Mouse (Mus musculus) stomach, postnatal 0 days (tissue): ENCODE data around the gene Snx29. TPM values are rescaled to one million over a fixed set of nuclear protein-coding genes. Genes with fewer than 3 reads are reported as not detected.

ENCODE experiments used
- ATAC-seq: fragments of 200-750 bp; cut with Nextera tagmentation; 2 replicates; pipeline ENCODE4 v1.8.0; 2017; ENCODE audit not compliant: low FRiP score, low TSS enrichment
- DNase-seq: peaks from one replicate; pipeline ENCODE4 v3.0.0-alpha.2; 2016; ENCODE audit warnings: low spot score
- H3K27ac ChIP-seq: fragments of 300-500 bp; sonication (generic); replicated peaks from 2 replicates; pipeline ENCODE4 v1.5.1; 2014; ENCODE audit warnings: mild to moderate bottlenecking, control low read depth
- H3K27me3 ChIP-seq: fragments of 300-500 bp; sonication (generic); 2 replicates; pipeline ENCODE4 v1.6.1; 2014; ENCODE audit warnings: low read length; ENCODE audit not compliant: control insufficient read depth, insufficient read depth
- H3K36me3 ChIP-seq: fragments of 300-500 bp; sonication (generic); 2 replicates; pipeline ENCODE4 v1.6.1; 2014; ENCODE audit warnings: low read length, mixed read lengths; ENCODE audit not compliant: control insufficient read depth, insufficient read depth
- H3K4me1 ChIP-seq: fragments of 300-500 bp; sonication (generic); replicated peaks from 2 replicates; pipeline ENCODE4 v1.6.1; 2014; ENCODE audit warnings: antibody characterized with exemption; ENCODE audit not compliant: control insufficient read depth, insufficient read depth
- H3K4me2 ChIP-seq: fragments of 300-500 bp; sonication (generic); replicated peaks from 2 replicates; pipeline ENCODE4 v1.6.1; 2014; ENCODE audit warnings: low read depth, mild to moderate bottlenecking, control low read depth, moderate library complexity
- H3K4me3 ChIP-seq: fragments of 300-500 bp; sonication (generic); 2 replicates; pipeline ENCODE4 v1.5.1; 2014; ENCODE audit warnings: low read depth, low read length, control low read depth
- H3K9ac ChIP-seq: fragments of 300-500 bp; sonication (generic); 2 replicates; pipeline ENCODE4 v1.6.1; 2014; ENCODE audit warnings: mild to moderate bottlenecking, low read length, control low read depth, mixed read lengths
- H3K9me3 ChIP-seq: fragments of 300-500 bp; sonication (generic); 2 replicates; pipeline ENCODE4 v1.6.1; 2016; ENCODE audit warnings: low read length; ENCODE audit not compliant: control insufficient read depth
- CTCF ChIP-seq: IDR thresholded peaks from 2 replicates; pipeline ENCODE4 v1.5.1; 2016; ENCODE audit warnings: antibody characterized with exemption, low read depth, mild to moderate bottlenecking, moderate library complexity
- EP300 ChIP-seq: optimal IDR thresholded peaks from 2 replicates; pipeline ENCODE3; 2016; ENCODE audit warnings: antibody characterized with exemption
- WGBS: fragments of 180-500 bp; shearing (Covaris S2); extraction: QIAGEN DNeasy Blood & Tissue Kit; methylation state at CpG from one replicate; pipeline ENCODE4 v1.1.7; 2014; 5-methylcytosine and 5-hydroxymethylcytosine counted together
- polyA plus RNA-seq: library from polyadenylated mRNA; unstranded; fragments of >200 nt; fragmentation: Nextera tagmentation; extraction: Ambion mirVana; gene quantifications from 2 replicates; pipeline ENCODE4 v1.2.1, GENCODE M21; 2015

Snx29 gene
- polyA plus RNA-seq, 1 experiment from 2014 or later, result 4.8 TPM

DNA sequence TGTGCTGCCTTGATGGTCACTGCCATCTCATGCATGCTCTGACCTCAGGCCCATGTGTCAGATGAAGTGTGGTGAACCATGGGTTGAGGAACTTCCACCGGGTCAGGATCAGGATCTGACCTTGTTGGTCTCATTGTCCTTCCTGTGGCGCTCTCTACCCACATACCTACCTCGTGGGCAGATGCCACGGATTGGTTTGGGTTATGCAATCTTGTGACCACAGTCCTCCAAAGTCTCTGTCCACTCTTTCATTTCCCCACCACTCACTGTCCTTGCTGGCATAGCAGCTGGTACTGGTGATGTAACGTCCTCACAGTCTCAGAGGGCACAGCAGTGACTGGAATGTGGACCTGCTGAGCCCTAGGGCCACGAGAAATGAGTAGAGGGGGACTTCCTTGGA lies 343.2 kb downstream of the Snx29 start:
- ATAC-seq (no peak), DNase-seq (no peak)
- H3K4me2 ChIP-seq, result no peak overlapping the region
- no peaks in the 10 kb centered on the region for H3K9me3 ChIP-seq
- WGBS, result 86% methylated on average over 6 of the region's 6 CpGs
- H3K4me3 ChIP-seq, result no peak overlapping the region
- no peak overlapping the region for H3K9ac ChIP-seq
- H3K27me3 ChIP-seq, result no peaks in the 10 kb centered on the region
- no peaks in the 10 kb centered on the region for H3K4me1 ChIP-seq
- H3K27ac ChIP-seq, result no peak overlapping the region
- H3K36me3 ChIP-seq, result no peaks in the 10 kb centered on the region
- TF ChIP-seq EP300, result no peak
- TF ChIP-seq CTCF, result no peak

DNA sequence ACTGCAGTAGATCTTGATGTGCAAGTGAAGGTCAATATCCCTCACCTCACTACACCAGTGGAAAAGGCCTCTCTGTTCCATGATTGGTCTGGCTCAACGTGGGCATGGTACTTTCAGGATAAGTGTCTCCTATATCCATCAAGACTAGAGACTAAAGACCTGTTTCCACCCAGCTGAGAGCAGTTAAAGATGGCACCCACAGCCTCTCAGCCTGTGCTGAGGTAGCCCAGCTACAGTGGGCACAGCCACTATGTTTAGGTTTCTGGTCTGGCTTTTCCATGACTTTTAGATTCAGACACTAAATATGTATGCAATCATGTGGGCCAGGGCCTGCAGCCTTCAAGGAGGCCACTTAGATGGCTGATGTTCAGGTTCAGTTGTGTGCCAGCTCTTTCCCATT lies 345.7 kb downstream of the Snx29 start:
- Histone ChIP-seq H3K4me2 (no peak overlapping the region), H3K27me3 (no peaks in the 10 kb centered on the region), H3K36me3 (no peaks in the 10 kb centered on the region), H3K4me3 (no peak overlapping the region), H3K27ac (no peak overlapping the region), H3K9me3 (no peaks in the 10 kb centered on the region), H3K4me1 (no peaks in the 10 kb centered on the region), H3K9ac (no peak overlapping the region)
- TF ChIP-seq CTCF (no peak), EP300 (no peak)
- ATAC-seq (no peak), DNase-seq (no peak)
- 73% methylated on average over 1 of the region's 1 CpGs for WGBS

DNA sequence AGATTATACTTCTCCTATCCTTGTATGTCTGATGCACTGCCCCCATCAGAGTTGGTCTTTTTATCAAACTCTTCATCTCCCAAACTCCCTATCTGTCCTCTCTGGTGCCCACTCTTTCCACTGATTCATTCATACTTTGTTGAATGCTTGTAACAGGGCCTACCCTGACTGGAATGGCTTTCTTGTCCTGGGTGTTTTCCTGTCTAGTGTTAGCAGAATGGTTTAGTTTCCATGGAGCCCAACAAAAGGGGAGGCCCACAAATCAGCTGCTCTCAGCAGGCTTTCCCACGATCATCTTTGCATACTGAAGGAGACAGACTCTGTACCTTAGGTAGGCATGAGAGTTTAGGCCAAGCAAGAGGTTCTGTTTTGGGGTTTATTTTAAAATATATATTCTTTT lies 346.2 kb downstream of the Snx29 start:
- Histone ChIP-seq H3K4me2 (no peak overlapping the region), H3K4me1 (no peaks in the 10 kb centered on the region), H3K4me3 (no peak overlapping the region), H3K9ac (no peak overlapping the region), H3K27ac (no peak overlapping the region), H3K9me3 (no peaks in the 10 kb centered on the region), H3K27me3 (no peaks in the 10 kb centered on the region), H3K36me3 (no peaks in the 10 kb centered on the region)
- TF ChIP-seq EP300 (no peak), CTCF (no peak)
- no peak for ATAC-seq
- DNase-seq, result no peak
- 55% methylated on average over 1 of the region's 1 CpGs for WGBS

DNA sequence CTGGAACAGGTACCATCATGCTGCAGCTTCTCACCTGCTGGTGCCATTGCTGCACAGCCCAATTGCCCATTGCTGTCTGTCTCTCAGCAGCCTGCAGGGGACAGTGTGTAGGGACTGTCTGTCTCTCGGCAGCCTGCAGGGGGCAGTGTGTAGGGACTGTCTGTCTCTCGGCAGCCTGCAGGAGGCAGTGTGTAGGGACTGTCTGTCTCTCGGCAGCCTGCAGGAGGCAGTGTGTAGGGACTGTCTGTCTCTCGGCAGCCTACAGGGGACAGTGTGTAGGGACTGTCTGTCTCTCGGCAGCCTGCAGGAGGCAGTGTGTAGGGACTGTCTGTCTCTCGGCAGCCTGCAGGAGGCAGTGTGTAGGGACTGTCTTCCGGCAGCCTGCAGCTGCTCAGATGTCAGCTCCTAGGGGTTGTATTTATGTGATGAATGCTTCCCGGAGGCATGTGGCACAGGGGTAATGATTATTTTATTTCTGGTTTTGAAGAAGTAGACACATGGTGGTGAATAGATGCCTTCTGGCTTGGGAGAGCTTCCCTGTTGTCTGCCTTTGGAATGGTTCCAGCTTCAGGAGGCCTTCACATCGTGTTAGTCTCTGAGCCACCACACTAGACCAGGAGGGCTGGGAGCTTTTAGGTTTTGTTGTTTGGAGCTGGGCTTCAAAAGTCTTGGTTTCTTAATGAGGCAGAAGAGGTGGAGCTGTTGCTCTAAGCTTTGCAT lies 347.7 kb downstream of the Snx29 start:
- no peak for DNase-seq

DNA sequence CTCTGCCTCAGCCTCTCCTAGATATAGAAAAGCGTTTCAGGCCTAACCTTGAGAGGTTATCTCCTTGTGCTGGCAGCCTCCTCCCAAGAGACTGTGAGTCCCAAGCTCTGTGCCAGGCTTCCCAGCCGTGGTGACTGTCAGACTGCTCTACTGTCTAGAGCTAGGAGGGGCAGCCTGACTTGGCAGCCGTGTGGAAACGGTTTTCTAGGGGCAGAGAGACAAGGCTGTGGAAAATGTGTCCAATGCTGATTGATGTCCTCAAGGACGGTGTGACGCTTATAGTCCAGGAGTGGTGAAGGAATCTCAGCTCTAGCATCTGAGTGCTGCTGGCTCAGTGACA lies 348.2 kb downstream of the Snx29 start:
- WGBS, result 47% methylated on average over 6 of the region's 6 CpGs
- H3K4me1 ChIP-seq, result no peaks in the 10 kb centered on the region
- H3K36me3 ChIP-seq, result no peaks in the 10 kb centered on the region
- H3K9ac ChIP-seq, result no peak overlapping the region
- no peaks in the 10 kb centered on the region for H3K27me3 ChIP-seq
- ATAC-seq (no peak), DNase-seq (no peak)
- H3K9me3 ChIP-seq, result no peaks in the 10 kb centered on the region
- H3K4me2 ChIP-seq, result no peak overlapping the region
- no peak for TF ChIP-seq CTCF
- no peak for TF ChIP-seq EP300
- no peak overlapping the region for H3K4me3 ChIP-seq
- H3K27ac ChIP-seq, result no peak overlapping the region

More for the DNA sequence above, 347.7 kb downstream of the Snx29 start:
- H3K36me3 ChIP-seq, result no peaks in the 10 kb centered on the region
- TF ChIP-seq EP300, result no peak
- TF ChIP-seq CTCF, result peak; percentile 82
- no peak overlapping the region for H3K27ac ChIP-seq
- H3K4me2 ChIP-seq, result no peak overlapping the region
- H3K4me1 ChIP-seq, result no peaks in the 10 kb centered on the region
- H3K9me3 ChIP-seq, result no peaks in the 10 kb centered on the region
- H3K27me3 ChIP-seq, result no peaks in the 10 kb centered on the region
- WGBS, result 78% methylated on average over 9 of the region's 9 CpGs
- no peak for ATAC-seq
- H3K9ac ChIP-seq, result no peak overlapping the region
- no peak overlapping the region for H3K4me3 ChIP-seq

DNA sequence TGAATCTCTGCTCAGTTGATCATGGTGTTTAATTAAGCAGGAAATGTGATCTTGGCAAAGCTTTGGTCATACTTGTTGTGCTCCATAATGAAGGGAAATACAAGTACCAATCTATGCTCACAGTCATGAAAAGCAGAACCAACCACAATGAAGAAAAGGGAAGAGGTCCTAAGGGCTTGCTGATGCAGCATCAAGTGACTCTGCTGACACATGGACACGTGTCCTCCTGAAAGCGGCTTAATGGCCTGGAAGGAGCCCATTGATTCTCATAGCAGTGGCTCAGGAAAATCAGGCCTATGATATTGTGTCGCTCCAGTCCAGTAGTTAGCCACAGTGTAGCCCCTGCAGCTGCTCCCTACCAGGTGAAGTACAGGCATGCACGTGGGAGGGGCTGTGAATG lies 353.3 kb downstream of the Snx29 start:
- Histone ChIP-seq H3K4me2 (no peak overlapping the region), H3K27me3 (no peaks in the 10 kb centered on the region), H3K27ac (no peak overlapping the region), H3K4me1 (no peaks in the 10 kb centered on the region), H3K36me3 (no peaks in the 10 kb centered on the region), H3K4me3 (no peak overlapping the region), H3K9ac (no peak overlapping the region), H3K9me3 (no peaks in the 10 kb centered on the region)
- TF ChIP-seq CTCF, result no peak
- no peak for TF ChIP-seq EP300
- no peak for DNase-seq
- WGBS, result 56% methylated on average over 4 of the region's 4 CpGs
- ATAC-seq, result no peak
